Mouse (Mus musculus) myocyte (in vitro differentiated cells): ENCODE measurements around the gene Hnrnpab.

Source experiments
- CEBPB ChIP-seq: IDR thresholded peaks from 2 replicates; pipeline ENCODE4 v1.6.1; 2011; ENCODE audit warnings: mild to moderate bottlenecking, moderate library complexity; ENCODE audit not compliant: poor library complexity, insufficient read depth, severe bottlenecking
- E2F4 ChIP-seq: IDR thresholded peaks from one replicate; pipeline ENCODE4 v1.6.1; 2011; ENCODE audit warnings: mild to moderate bottlenecking, control low read depth, moderate library complexity; ENCODE audit not compliant: insufficient read depth
- MAX ChIP-seq: IDR thresholded peaks from one replicate; pipeline ENCODE4 v1.6.1; 2011; ENCODE audit warnings: low read depth, mild to moderate bottlenecking, control low read depth
- MYOD1 ChIP-seq, 3 experiments: IDR thresholded peaks; one replicate each; pipeline ENCODE4 v1.6.1; 2011; ENCODE audit warnings: control low read depth in 2 of 3, low read depth in 2 of 3, mild to moderate bottlenecking in 2 of 3, moderate library complexity in 1 of 3; ENCODE audit not compliant: insufficient read length in 2 of 3, control insufficient read depth in 1 of 3
- MYOG ChIP-seq, 3 experiments: IDR thresholded peaks; one replicate each; pipeline ENCODE4 v1.6.1; 2011; ENCODE audit warnings: control low read depth in 2 of 3, low read depth in 2 of 3, mild to moderate bottlenecking in 2 of 3; ENCODE audit not compliant: insufficient read length in 2 of 3, control insufficient read depth in 1 of 3, insufficient read depth in 1 of 3
- POLR2A ChIP-seq: IDR thresholded peaks from one replicate; pipeline ENCODE4 v1.6.1; 2011; ENCODE audit warnings: low read depth, mild to moderate bottlenecking, control low read depth, moderate library complexity; ENCODE audit not compliant: insufficient read length
- POLR2AphosphoS2 ChIP-seq: IDR thresholded peaks from one replicate; pipeline ENCODE4 v1.6.1; 2011; ENCODE audit warnings: low read depth, control low read depth; ENCODE audit not compliant: insufficient read length
- REST ChIP-seq: IDR thresholded peaks from one replicate; pipeline ENCODE4 v1.6.1; 2011; ENCODE audit warnings: mild to moderate bottlenecking, control low read depth, moderate library complexity; ENCODE audit not compliant: insufficient read depth, insufficient read length
- TCF12 ChIP-seq: IDR thresholded peaks from one replicate; pipeline ENCODE4 v1.6.1; 2011; ENCODE audit warnings: mild to moderate bottlenecking, control low read depth; ENCODE audit not compliant: poor library complexity, insufficient read depth, severe bottlenecking
- TCF3 ChIP-seq: IDR thresholded peaks from one replicate; pipeline ENCODE4 v1.6.1; 2011; ENCODE audit warnings: low read depth, control low read depth; ENCODE audit not compliant: insufficient read length
- USF1 ChIP-seq: IDR thresholded peaks from one replicate; pipeline ENCODE4 v1.6.1; 2011; ENCODE audit warnings: low read depth, mild to moderate bottlenecking, control low read depth, moderate library complexity

- no peak for TF ChIP-seq POLR2A
- no peak for TF ChIP-seq CEBPB
- no peak for TF ChIP-seq TCF12
- no peak for TF ChIP-seq MYOD1 (IDR thresholded peaks at IDR 0.05; ENCODE audit: control insufficient read depth in 1 of 3, insufficient read length in 2 of 3, low read depth in 2 of 3)
- no peak for TF ChIP-seq USF1
- no peak for TF ChIP-seq E2F4
- no peak for TF ChIP-seq POLR2AphosphoS2
- no peak for TF ChIP-seq MYOG (IDR thresholded peaks at IDR 0.05; ENCODE audit: control insufficient read depth in 1 of 3, insufficient read depth in 1 of 3, insufficient read length in 2 of 3, low read depth in 2 of 3)
- TF ChIP-seq REST: no peak
- no peak for TF ChIP-seq MAX
- TF ChIP-seq TCF3: no peak
Observed at GRCm38 (mm10) chr11:51637971-51638414, 31.3 kb upstream of the Hnrnpab start.
